Mouse (Mus musculus) embryonic fibroblast, embryonic 13.5 days (primary cell): ENCODE results near the gene Larp7.

ENCODE experiments used
- CTCF ChIP-seq: IDR thresholded peaks from 2 replicates; pipeline ENCODE4 v1.5.1; 2011; ENCODE audit warnings: mild to moderate bottlenecking, control low read depth, low read length, moderate library complexity, borderline replicate concordance; ENCODE audit not compliant: insufficient read depth
- POLR2A ChIP-seq: IDR thresholded peaks from 2 replicates; pipeline ENCODE4 v1.6.1; 2011; ENCODE audit warnings: low read depth, mild to moderate bottlenecking, control low read depth, low read length, moderate library complexity

- TF ChIP-seq CTCF (no peak), POLR2A (no peak)
These were observed 54.9 kb downstream of the Larp7 start for GRCm38 (mm10) chr3:127498197-127498741.
